Mouse (Mus musculus): ENCODE measurements around the gene Olig1. TPM values are rescaled to one million over a fixed set of nuclear protein-coding genes. Genes with fewer than 3 reads are reported as not detected.

Olig1 gene
- polyA plus RNA-seq, 2 experiments from 2014 or later, result not detected

DNA sequence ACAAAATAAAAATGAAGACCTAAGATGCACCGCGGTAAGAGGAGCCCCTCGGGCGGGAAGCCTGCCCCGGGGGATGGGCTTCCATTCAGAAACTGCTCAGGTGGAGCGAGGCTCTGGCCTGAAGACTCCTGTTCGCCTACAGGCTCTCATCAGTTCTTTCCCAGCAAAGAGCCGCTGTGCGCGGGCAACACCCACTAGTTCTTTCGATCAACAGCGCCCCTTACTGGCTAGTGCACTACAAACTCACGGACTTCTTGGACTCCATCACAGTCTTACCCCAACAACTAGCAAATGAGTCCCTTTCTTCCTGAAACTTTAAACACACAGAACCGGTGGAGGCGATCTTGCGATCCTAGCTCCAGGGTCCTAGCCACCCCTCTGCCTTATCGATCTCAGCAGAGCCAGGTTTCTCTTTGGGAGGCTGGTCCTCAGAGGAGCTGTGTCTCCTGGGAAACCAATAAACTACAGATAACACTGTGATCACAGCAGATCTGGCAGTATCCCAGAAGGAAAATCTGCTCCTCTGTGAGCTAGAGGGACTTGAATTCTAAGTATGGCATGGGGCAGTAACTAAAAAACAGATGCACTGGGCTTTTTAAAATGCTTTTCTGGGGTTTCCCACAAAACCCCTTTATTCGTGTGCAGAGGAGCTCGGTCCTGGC is 44.7 kb downstream of the Olig1 start:
- ATAC-seq, result no peak

DNA sequence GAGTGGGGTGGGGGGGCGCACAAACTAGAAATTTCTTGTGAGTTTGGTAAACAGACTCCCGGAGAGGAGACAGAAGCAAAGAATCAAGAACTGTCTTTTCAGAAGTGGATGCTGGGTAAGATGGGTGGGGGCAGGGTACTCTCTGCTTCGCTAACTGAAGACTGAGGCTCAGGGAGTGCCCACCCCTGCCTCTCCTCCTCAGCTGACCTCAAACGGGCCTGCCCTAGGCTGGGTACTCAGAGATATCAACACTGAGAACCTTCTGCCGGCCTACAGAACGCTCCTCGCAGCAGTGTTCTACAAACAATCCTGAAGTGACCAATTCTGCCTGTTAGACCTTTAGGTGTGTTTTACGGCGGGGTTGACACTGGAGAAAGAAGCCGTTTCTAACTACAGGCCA is 50.6 kb downstream of the Olig1 start:
- ATAC-seq, result no peak

DNA sequence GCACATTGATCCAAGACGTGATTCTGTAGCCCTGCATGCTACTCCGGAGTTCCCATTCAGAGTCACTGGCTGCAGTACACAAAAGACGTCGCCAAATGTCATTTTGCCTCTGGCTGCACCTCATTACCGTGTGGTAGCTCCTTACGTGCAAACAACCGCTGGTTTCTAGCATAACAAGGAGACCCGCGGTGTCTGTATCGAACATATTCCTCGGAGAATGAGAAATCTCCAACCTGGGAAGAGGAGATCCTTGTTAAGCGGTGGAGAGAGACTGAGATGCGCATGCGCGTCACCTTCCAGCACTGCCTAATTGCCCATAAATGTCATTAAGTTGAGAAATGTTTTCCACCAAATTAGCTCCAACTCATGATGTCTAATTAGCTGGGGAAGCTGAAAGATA is 51.0 kb downstream of the Olig1 start:
- no peak for ATAC-seq

Other genes with a start within 250 kb of the Olig1 start
- gene Paxbp1, start 225.2 kb upstream of the Olig1 start, polyA plus RNA-seq (2017; shearing (Covaris generic)), result 10 to 100 TPM; 83.2 to 84.4 TPM
- 1 to 10 TPM in 1 of 2 experiments, under 1 TPM in 1; 0.22 to 1.0 TPM for gene 4932438H23Rik, start 174.7 kb upstream of the Olig1 start, polyA plus RNA-seq (2017; shearing (Covaris generic))
- not detected for gene Olig2, start 44.3 kb upstream of the Olig1 start, polyA plus RNA-seq (2017; shearing (Covaris generic))
- gene Ifnar2, start 103.0 kb downstream of the Olig1 start, polyA plus RNA-seq (2017; shearing (Covaris generic)), result 10 to 100 TPM; 48.1 to 49.2 TPM
- gene Gm21970, start 121.9 kb downstream of the Olig1 start, polyA plus RNA-seq (2017; shearing (Covaris generic)), result 1 to 10 TPM in 1 of 2 experiments, not detected in 1; 1.9 TPM
- 100 to 1,000 TPM; 108 to 129 TPM for gene Il10rb, start 136.4 kb downstream of the Olig1 start, polyA plus RNA-seq (2017; shearing (Covaris generic))
- gene Ifnar1, start 215.5 kb downstream of the Olig1 start, polyA plus RNA-seq (2017; shearing (Covaris generic)), result 10 to 100 TPM; 87.0 to 90.6 TPM